Mouse (Mus musculus) embryonic fibroblast, embryonic 13.5 days (primary cell): Measurements from ENCODE around the gene Ap2a2.

Experiments
- CTCF ChIP-seq: IDR thresholded peaks from 2 replicates; pipeline ENCODE4 v1.5.1; 2011; ENCODE audit warnings: mild to moderate bottlenecking, control low read depth, low read length, moderate library complexity, borderline replicate concordance; ENCODE audit not compliant: insufficient read depth
- POLR2A ChIP-seq: IDR thresholded peaks from 2 replicates; pipeline ENCODE4 v1.6.1; 2011; ENCODE audit warnings: low read depth, mild to moderate bottlenecking, control low read depth, low read length, moderate library complexity

DNA sequence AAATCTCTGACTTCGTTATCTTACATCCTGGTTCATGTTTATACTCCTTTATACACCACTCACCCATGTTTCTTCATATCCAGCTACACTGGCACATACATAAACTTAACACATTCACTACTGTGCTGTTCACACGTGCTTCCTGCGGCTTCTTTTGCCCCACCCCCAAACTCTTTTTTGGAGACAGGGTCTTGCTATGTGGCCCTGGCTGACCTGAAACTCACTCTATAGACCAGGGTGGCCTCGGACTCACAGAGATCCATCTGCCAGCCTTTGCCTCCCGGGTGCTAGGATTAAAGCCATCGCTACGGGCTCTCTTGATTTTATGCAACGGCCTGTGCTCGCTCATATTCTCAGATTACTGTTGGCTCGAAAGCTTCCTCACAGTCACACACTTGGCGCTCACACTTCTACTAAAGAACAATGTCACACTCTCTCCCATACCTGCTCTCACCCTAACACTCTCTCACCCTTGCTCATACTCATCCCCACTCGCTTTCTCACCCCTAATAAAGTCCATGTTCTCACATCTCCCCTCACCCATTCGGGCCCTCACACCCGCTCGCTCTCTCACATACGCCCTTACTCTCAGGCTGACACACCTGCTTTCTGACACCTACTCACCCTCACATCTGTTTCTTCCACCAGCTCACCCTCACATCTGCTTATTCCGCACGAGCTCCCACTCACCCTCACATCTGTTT is 23.0 kb upstream of the Ap2a2 start:
- TF ChIP-seq CTCF, result no peak
- TF ChIP-seq POLR2A, result no peak
